8 mouse cellular contexts compared by ENCODE assay signal in the genomic region with DNA sequence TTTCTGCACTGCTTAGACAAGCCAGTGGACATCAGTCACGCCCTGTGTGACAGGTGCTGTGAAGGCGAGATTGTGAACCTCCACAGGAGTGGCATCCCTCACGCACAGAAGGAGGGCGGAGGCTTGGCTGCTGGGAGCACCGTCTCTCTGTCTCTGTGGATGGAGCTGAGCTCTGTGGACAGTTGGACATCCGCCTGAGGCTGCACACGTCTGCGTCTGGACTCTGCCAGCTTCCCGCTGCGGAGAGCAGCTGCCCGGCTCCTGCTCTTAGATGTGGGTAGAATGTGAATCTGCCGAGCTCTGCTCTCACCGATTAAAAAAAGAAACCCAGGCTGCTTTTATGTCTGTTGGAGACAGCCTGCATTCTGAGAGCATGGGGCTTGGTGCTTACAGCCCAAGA.
DNase-seq lines count a peak whose midpoint lies in the region; ATAC-seq lines count a peak whose summit lies in the region.

No protein-coding gene starts in this region.

- H3K4me3 ChIP-seq in hindbrain, embryonic 14.5 days (replicated peaks; ENCODE audit: low read length): no peak overlapping the region
- H3K4me3 ChIP-seq in midbrain, embryonic 12.5 days: no peak overlapping the region
- H3K4me3 ChIP-seq in liver, embryonic 12.5 days: no peak overlapping the region

- peak overlapping the region; percentile 37 for H3K9ac ChIP-seq in hindbrain, embryonic 14.5 days
- 0 out of 2 replicates have a peak overlapping the region, but pooled peaks have one; percentile 0 for H3K9ac ChIP-seq in midbrain, embryonic 12.5 days (replicated peaks)
- H3K9ac ChIP-seq in liver, embryonic 12.5 days: no peak overlapping the region

- H3K27me3 ChIP-seq in hindbrain, embryonic 14.5 days (ENCODE audit: control insufficient read depth, insufficient read depth, low read length): no peaks in the 10 kb centered on the region
- H3K27me3 ChIP-seq in midbrain, embryonic 12.5 days: no peaks in the 10 kb centered on the region
- no peaks in the 10 kb centered on the region for H3K27me3 ChIP-seq in liver, embryonic 12.5 days (replicated peaks)

- 25% methylated on average over 13 of the region's 13 CpGs for WGBS in hindbrain, embryonic 14.5 days
- WGBS in midbrain, embryonic 12.5 days: 43% methylated on average over 13 of the region's 13 CpGs
- 56% methylated on average over 13 of the region's 13 CpGs for WGBS in liver, embryonic 12.5 days (ENCODE audit: insufficient replicate concordance)

- peaks cover 48% of the 10 kb centered on the region for H3K4me1 ChIP-seq in hindbrain, embryonic 14.5 days (replicated peaks; ENCODE audit: control insufficient read depth, insufficient read depth, low read length)
- H3K4me1 ChIP-seq in midbrain, embryonic 12.5 days: peaks cover 30% of the 10 kb centered on the region
- H3K4me1 ChIP-seq in liver, embryonic 12.5 days: no peaks in the 10 kb centered on the region

- peak; percentile 43 to 48 for DNase-seq in adrenal gland, adult (ENCODE audit: inconsistent age in 2 of 2, low spot score in 1 of 2)
- DNase-seq in adrenal gland, postnatal 25 days: no peak
- peak; percentile 93 to 96 for DNase-seq in cerebellum, postnatal 10 days
- DNase-seq in hindbrain, embryonic 14.5 days (ENCODE audit: low spot score): peak; percentile 73
- DNase-seq in urinary bladder, adult 2 months (ENCODE audit: low spot score): no peak
- DNase-seq in thymus, postnatal 0 days (ENCODE audit: low spot score): no peak

- H3K9me3 ChIP-seq in hindbrain, embryonic 14.5 days (ENCODE audit: control insufficient read depth, low read length): no peaks in the 10 kb centered on the region
- H3K9me3 ChIP-seq in midbrain, embryonic 12.5 days: no peaks in the 10 kb centered on the region
- H3K9me3 ChIP-seq in liver, embryonic 12.5 days (replicated peaks): no peaks in the 10 kb centered on the region

- H3K27ac ChIP-seq in hindbrain, embryonic 14.5 days: peak overlapping the region; percentile 76
- peak overlapping the region; percentile 68 for H3K27ac ChIP-seq in midbrain, embryonic 12.5 days (replicated peaks)
- H3K27ac ChIP-seq in liver, embryonic 12.5 days: no peak overlapping the region

- H3K4me2 ChIP-seq in hindbrain, embryonic 14.5 days (replicated peaks): peak overlapping the region; percentile 23
- H3K4me2 ChIP-seq in midbrain, embryonic 12.5 days (replicated peaks): no peak overlapping the region
- no peak overlapping the region for H3K4me2 ChIP-seq in liver, embryonic 12.5 days

- no peaks in the 10 kb centered on the region for H3K36me3 ChIP-seq in hindbrain, embryonic 14.5 days (replicated peaks; ENCODE audit: control insufficient read depth, insufficient read depth)
- H3K36me3 ChIP-seq in midbrain, embryonic 12.5 days: no peaks in the 10 kb centered on the region
- no peaks in the 10 kb centered on the region for H3K36me3 ChIP-seq in liver, embryonic 12.5 days

- ATAC-seq in hindbrain, embryonic 14.5 days (ENCODE audit: low FRiP score): peak; percentile 59
- ATAC-seq in midbrain, embryonic 12.5 days (ENCODE audit: low FRiP score, low read depth): peak; percentile 57
- ATAC-seq in liver, embryonic 12.5 days: no peak

Comparison
In these comparisons a context has a peak if more than half of its experiments do, and no peak if none do; other contexts are left out.
1. DNase-seq: peak in adrenal gland, adult (2 of 2), cerebellum, postnatal 10 days (2 of 2) and hindbrain, embryonic 14.5 days (single experiment); none in adrenal gland, postnatal 25 days (single experiment), urinary bladder, adult 2 months (single experiment) and thymus, postnatal 0 days (single experiment).